Mouse (Mus musculus): ENCODE measurements around the gene Mcat. TPM values are rescaled to one million over a fixed set of nuclear protein-coding genes. Genes with fewer than 3 reads are reported as not detected.
A peak's percentile ranks its signal among the peaks of the same experiment; 100 is the strongest.

Gene Mcat
- polyA plus RNA-seq, 1 experiment from 2014 or later, result 34.4 TPM

DNA sequence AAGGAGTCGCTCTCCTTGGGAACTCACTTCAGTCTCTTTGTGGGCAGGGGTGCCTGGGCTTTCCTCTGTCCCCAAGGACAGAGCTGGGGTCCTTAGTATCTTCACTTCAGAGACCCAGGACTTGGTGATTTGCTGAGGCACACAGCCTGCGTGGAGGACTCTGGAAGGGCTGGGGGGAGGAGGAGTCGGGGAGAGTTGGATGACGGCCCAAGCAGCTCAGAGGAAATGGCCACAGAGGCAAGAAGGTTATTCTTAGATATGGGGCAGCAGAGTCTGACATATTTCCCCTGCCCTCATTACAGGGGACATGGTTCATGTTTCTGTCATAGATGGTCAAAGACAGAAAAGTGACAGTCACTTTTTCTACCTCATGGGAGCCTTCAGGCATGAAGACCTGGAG lies 23.7 kb downstream of the Mcat start:
- DNase-seq (ENCODE audit: low spot score), result no peak

DNA sequence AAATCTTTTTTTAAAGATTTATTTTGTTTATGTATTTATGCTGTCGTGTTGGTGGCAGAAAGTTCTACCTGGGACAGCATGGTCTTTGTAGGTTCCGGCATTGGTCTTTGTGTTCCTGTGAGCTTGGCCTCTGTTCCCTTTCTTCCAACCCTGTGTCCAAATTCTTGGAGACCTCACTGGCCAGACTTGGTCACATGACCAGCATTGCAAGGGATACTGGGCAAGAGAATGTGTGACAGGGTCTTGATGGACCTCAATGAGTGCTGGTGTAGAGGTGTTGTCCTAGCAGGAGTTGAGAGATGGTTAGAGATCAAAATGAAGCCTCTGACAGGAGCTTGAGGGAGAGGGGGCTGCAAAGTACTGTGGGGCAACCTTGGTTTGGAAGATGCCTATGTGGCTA lies 24.7 kb downstream of the Mcat start:
- DNase-seq (ENCODE audit: low spot score), result no peak

- no peak for DNase-seq (ENCODE audit: low spot score)
These were observed 27.7 kb downstream of the Mcat start for GRCm38 (mm10) chr15:83535890-83536231.

- no peak for DNase-seq (ENCODE audit: low spot score)
These were observed 28.4 kb downstream of the Mcat start for GRCm38 (mm10) chr15:83534960-83535889.

DNA sequence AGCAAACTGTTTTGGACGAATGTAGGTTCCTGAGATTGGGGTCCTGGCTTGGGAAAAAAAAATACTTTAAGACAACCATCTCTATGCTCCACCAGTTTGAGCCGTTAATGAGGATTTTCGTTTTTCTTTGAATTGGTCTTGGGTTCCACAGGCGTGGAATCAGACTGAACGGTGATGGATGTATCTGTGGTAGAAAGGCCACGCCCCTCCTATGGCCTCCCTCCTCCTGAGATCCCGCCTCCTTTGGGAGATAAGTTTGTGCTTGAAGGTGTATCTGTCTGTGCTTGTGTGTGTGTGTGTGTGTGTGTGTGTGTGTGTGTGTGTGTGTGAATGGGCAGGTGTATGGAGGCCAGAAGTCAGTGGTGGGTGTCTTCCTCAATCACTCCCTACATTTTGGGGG lies 31.0 kb downstream of the Mcat start:
- DNase-seq (ENCODE audit: low spot score), result no peak

GRCm38 (mm10) chr15:83531961-83532469 lies 31.6 kb downstream of the Mcat start:
- no peak for DNase-seq (ENCODE audit: low spot score)

GRCm38 (mm10) chr15:83530688-83531087 lies 32.9 kb downstream of the Mcat start:
- no peak for DNase-seq (ENCODE audit: low spot score)

- DNase-seq (ENCODE audit: low spot score), result no peak
These were observed 33.4 kb downstream of the Mcat start for GRCm38 (mm10) chr15:83530233-83530632.

DNA sequence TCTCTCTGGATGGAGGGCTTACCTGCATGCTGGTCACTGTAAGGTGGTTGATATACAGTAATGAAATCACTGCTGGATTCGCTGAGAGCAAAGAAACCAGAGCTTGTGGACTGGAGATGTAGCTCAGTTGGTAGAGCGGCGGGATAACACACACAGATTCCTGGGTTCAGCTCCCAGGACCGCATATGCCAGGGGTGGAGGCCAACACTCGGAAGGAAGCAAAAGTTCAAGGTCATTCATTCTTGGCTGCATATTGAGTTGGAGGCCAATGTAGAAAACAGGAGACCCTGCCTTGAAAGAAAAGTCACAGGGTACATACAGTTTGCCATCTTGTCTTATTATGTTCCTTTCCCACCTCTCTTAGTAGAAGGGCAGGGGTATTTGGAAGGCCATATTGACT lies 33.8 kb downstream of the Mcat start:
- no peak for DNase-seq (ENCODE audit: low spot score)

DNA sequence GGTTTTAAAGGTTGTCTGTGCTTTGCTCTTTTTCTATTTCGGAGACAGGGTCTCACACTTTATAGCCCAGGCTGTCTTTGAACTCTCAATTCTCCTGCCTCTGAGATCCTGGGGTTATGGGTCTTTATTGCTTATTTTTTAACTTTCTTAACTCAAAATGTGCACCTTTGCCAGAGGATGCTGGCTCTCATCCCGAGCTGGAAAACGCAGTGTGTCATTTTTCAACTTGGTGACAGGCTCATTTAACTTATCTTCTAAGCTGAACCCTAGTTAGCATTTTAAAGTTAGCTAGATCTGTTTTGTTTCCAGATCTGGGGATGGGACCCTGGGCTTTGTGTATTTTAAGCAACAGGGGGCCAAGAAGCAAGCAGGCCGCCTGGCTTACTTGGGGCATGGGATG lies 34.7 kb downstream of the Mcat start:
- DNase-seq (ENCODE audit: low spot score), result no peak

- no peak for DNase-seq (ENCODE audit: low spot score)
These were observed 35.8 kb downstream of the Mcat start for GRCm38 (mm10) chr15:83527747-83528146.

DNA sequence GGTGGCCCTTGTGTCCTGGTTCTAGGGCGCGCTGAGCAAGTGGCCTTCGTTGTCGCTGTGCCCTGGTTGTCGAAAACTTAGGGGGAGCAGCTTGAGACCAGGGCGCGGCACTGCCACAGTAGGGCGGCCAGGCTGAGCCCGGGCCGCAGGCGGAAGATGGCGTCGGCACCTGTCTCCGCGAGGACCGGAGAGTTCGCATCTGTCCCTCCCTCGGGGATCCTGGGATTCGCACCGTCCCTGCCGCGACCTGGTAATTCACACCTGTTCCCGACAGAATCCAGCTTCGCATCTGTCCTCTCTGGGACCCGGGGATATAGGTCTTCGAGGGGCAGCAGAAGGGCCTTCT lies 36.5 kb downstream of the Mcat start:
- no peak for DNase-seq (ENCODE audit: low spot score)

GRCm38 (mm10) chr15:83526424-83527091 lies 37.0 kb downstream of the Mcat start, which contains the start of gene Bik:
TSS of gene Bik (plus strand) at chr15:83526862.
- peak; percentile 62 for DNase-seq (ENCODE audit: low spot score)

DNA sequence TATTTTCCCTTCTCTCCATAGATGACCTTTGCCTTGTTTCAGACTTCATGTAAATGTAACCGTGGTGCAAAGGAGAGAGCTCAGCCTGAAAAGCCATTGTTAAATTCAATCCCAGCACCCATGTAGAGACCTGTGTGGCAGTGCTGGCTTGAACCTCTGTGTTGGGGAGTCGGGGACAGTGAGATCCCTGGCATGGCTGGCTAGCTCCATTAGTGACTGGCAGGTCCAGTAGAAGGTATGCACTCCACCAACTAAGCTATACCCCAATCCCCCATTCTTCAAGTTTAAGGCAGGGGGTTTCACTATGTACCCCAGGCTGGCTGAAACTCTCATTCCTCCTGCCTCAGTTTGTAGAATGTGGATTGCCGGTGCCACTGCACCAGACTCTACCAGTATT lies 39.3 kb downstream of the Mcat start:
- no peak for DNase-seq (ENCODE audit: low spot score)

DNA sequence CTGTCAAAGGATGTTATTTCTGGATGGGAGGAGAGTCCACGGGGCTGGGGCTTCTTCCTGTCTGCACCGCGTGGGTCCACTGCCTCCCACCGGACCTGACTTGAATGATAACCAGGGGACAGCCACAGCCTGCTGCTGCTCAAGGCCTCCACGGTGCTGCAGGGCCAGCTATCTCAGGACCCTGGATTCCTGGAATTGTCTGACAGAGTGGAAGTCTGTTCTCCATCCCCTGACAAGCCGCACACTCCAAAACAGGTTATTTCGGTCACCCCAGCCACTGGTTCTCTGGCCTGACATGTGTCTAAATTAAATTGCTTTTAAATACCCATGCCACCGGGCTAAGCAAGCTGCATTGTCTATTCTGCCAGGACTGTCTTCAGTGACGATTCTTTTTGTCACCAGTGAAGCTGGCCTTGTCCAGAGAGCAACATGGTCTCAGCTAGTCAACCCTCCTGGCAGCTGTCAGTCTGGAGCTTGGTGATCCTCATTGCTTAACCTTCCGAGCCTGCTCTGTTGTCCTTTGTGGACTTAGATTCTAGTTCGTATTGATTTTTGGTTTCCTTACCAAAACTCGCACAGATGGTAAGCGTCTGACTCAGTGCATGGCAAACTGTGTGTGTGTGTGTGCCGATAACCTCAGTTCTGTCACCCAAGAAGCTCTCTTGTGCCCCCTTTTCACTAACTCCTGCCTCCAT lies 39.8 kb downstream of the Mcat start:
- no peak for DNase-seq (ENCODE audit: low spot score)

DNA sequence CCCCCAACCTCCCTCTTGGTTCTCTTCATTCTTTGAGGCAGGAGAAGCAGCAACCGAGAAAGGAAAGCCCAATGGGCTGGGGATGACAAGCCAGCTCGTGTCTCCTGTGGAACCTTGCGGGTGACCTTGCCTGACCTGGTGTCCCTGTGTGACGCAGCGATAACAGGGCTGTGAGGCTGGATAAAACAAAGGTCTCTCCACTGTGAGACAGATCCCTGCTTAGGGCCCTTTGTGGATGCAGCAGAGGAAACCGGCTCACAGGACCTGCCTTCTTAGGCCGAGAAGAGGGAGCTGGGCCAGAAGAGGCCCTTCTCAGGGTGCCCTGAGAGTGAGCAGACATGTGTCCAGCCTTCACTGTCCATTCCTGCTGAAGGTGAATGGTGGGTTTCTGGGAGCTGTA lies 40.4 kb downstream of the Mcat start:
- no peak for DNase-seq (ENCODE audit: low spot score)

DNA sequence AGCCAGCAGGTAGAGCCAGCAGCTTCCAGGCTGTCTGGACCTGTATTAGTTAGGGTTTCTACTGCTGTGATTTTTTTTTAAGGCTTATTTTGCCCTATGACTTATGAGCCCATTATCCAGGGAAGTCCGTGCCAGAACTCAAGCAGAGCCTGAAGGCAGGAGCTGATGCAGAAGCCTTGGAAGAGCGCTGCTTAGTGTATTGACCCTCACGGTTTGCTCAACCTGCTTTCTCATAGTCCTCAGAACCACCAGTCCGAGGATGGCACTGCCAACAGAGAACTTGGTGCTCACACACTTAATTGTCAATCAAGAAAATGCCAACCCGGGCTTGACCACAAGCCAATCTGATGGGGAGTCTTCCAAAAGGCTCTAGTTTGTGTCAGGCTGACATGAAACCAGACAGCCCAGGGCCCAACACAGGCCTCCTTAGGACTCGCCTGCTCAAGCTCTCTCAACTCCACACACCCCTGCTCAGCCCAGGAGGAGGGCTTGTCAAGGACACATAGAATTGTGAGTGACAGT lies 42.7 kb downstream of the Mcat start:
- no peak for DNase-seq (ENCODE audit: low spot score)

GRCm38 (mm10) chr15:83518215-83519048 lies 45.2 kb downstream of the Mcat start:
- peak; percentile 73 for DNase-seq (ENCODE audit: low spot score)

- DNase-seq (ENCODE audit: low spot score), result no peak
These were observed 48.6 kb downstream of the Mcat start for GRCm38 (mm10) chr15:83515018-83515417.

GRCm38 (mm10) chr15:83512489-83513281 lies 50.9 kb downstream of the Mcat start:
- DNase-seq (ENCODE audit: low spot score), result no peak

Data from thymus, postnatal 0 days (tissue).